Mouse (Mus musculus) urinary bladder, postnatal 4 days (tissue): Measurements from ENCODE around the gene Hk2.

ENCODE experiments used
- DNase-seq, 2 experiments: peaks; one replicate each; pipeline ENCODE4 v3.0.0; 2021 to 2022; ENCODE audit warnings: low spot score in 2 of 2

Hk2 gene

DNA sequence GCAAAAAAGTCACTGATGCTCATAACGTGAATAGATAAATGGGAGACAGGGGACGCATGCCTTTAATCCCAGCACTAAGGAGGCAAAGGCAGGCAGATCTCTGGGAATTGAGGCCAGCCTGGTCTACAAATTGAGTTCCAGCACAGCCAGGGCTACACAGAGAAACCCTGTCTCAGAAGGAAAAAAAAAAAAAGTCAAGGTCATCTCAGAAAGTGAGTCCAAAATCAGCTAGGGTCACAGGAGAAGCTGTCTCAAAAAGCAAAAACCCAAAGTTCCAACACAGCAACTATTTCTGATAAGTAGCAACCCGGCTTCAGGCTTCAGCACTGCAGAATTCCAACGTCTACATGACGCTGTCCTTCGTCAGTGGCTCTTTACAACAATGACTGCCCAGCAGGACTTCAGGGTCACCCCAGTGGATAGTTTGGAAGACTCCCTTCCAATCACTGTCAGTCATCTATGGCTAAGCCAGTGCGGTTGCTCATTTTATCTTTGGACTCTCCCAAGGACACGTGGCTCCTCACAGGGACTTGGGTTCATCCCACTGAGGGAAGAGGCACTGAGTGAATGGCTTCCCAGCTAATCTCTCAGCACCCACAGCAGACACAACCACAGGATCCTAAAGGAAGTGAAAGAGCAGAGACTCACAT lies 33.3 kb downstream of the Hk2 start:
- no peak for DNase-seq

- no peak for DNase-seq
Measured at GRCm38 (mm10) chr6:82740269-82740668, 34.0 kb downstream of the Hk2 start.

- no peak for DNase-seq
Measured at GRCm38 (mm10) chr6:82737634-82738540, 36.4 kb downstream of the Hk2 start.

DNA sequence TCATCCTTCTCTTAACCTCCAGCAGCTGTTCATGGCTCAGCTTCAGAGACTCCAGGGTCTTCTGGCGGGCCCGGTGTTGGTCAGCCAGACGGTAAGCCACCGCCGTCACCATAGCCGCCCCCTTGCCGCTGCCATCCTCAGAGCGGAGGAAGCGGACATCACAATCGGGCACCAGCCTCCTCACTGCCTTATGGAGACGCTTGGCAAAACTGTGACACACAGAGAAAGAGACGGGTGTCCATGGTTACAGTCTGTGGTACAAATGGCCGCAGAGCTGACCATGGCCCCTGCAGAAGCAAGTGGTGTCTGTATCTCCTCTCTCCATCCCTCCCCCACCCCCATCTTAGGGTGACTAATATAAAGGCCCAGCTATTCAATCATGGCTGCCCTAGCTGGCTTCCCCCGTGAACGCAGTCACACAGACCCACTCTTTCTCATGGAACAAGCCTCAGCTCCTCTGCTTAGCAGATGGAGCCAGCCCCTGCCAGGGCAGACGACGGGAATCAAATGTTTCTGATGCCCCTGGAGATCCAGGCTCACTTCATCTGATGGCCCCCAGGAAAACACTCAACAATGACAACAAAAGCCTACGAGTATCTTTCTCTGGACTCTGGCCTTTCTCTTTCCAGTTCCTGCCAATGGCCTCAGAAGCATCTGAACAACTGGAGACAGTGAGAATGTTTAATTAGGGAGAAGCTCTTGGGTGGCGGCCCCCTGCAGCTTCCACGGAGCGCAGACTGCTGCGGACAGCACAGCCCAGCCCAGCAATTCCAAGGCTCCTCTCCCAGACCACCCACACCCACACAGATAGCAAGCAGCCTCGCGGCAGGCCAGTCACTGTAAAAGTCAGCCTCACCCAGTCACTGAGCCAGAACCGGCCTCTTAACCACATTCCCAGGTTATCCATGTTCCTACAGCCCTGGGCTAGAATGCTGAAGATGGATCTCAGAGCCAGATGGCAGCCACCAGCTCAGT lies 37.3 kb downstream of the Hk2 start:
- DNase-seq = peak in 1 of 2 experiments; percentile 66

- DNase-seq = no peak
Measured at GRCm38 (mm10) chr6:82735347-82735746, 38.9 kb downstream of the Hk2 start.

DNA sequence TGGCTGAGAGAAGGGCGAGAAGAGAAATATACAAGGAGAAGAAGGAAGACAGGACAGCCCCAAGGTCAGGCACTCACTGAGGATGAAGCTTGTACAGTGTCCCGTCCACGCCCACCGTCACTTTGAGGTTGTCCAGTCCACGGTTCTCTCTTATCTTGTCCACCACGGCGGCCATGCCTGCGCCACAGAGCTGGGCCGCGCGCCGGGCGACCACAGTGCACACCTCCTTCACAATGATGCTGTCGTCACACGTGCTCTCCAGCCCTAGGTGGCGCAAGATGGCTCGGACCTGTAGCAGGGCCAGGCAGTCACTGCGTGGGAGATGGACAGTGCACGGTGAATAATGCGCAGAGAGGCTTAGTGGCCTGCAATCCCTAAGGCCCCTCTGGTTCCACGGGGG lies 45.6 kb downstream of the Hk2 start:
- DNase-seq = no peak

DNA sequence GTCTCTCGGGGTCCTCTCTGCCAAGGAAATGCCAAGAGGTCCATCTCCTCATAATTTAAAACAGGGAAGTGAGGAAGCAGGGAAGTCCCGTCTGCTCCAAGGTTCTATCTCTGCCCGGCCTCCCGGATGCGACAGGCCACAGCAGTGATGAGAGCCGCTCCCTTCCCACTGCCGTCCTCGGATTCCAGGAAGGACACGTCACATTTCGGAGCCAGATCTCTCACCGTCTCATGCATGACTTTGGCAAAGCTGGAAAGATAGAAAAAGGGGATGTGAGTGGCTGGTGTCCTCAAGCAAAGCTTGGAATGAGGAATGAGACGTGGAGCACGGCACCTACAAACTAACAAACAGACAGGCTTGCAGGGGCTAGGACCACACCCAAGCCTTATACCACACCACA lies 47.0 kb downstream of the Hk2 start:
- DNase-seq = no peak

- no peak for DNase-seq
Measured at GRCm38 (mm10) chr6:82723321-82723720, 50.9 kb downstream of the Hk2 start.

DNA sequence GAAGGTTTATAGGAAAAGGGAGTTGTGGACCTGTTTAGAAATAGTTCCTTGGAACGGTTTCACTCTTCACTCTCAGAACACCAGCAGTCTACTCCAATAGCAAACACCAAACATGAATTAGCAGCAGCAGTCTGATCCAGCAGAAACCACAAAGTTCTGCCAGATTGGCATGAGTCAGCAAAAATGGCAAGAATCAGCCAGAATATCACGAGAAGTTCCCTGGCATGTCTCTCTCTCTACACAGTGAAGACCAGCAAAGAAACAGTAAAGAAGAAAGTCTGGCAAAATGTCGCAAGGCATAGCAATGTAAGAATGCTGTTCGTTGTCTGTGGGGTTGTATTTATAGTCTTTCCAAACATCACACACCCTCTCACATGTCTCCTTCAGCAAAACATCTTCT lies 58.1 kb downstream of the Hk2 start:
- no peak for DNase-seq

GRCm38 (mm10) chr6:82715653-82716052 lies 58.6 kb downstream of the Hk2 start:
- no peak for DNase-seq

GRCm38 (mm10) chr6:82715253-82715652 lies 59.0 kb downstream of the Hk2 start:
- no peak for DNase-seq

GRCm38 (mm10) chr6:82714841-82715240 lies 59.4 kb downstream of the Hk2 start:
- DNase-seq = no peak

DNA sequence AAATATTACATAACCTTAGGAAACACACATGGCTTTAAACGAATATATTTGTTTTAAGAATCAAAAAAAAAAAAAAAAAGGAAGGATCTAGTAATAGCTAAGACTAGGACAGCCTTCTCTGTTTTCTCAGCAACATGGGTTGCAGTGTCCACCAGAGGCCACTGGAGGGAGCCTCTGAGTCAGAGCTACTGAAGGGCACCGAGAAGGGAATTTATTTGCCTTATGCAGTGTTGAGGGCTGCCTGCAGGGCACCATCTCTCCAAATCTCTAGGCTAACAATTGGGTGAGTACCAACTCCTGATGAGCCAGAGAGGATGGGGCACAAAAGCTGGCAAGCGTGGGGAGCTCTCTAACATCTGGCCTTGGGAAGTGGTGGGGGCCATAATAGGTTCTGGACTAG lies 60.0 kb downstream of the Hk2 start:
- DNase-seq = peak; percentile 72 to 77

GRCm38 (mm10) chr6:82707742-82708141 lies 66.5 kb downstream of the Hk2 start:
- DNase-seq = no peak

DNA sequence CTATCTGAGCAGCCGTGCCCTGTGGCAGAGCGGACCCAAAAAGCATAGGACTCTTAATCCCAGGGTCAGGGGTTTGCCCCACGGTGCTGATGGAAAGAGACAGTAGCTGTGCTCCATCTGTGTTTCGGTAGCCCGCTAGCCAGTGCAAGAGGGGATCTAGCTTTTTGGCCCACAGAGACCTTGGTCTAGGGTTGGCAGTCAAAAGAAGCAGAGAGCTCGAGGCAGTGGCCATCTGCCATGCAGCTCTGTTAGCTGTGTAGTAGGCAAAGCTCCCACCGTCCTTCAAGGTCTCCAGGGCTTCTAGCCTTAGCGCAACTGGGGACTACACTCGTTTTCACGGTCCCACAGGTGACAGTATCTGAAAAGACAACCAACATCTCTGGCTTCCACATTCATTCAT lies 67.0 kb downstream of the Hk2 start:
- DNase-seq = no peak

GRCm38 (mm10) chr6:82705221-82705620 lies 69.0 kb downstream of the Hk2 start, which contains the start of gene Pole4:
TSS of gene Pole4 (minus strand) at chr6:82705365.
- no peak for DNase-seq

GRCm38 (mm10) chr6:82703710-82704109 lies 70.5 kb downstream of the Hk2 start:
- no peak for DNase-seq

DNA sequence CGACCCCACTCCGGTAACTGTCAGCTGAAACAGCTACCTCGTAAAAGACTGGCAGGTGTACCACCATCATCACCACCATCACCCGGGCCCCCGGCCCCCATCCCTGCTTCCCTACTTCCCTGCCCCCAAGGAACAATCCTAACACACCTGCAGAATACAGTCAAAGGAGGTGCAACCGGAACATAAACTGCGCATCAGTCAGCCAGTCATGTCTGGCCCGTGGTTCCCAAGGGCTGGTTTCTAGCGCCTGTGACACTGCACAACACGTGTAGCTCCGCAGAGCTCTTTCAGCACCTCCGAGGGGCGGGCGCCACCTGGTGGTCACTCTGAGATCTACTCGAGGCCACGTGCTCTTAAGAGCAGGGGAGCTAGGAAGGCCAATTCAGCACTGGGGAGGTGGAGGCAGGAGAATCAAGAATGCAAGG lies 71.6 kb downstream of the Hk2 start:
- DNase-seq = peak; percentile 65 to 93

- no peak for DNase-seq
Measured at GRCm38 (mm10) chr6:82701296-82701695, 73.0 kb downstream of the Hk2 start.

- DNase-seq = no peak
Measured at GRCm38 (mm10) chr6:82699831-82700230, 74.4 kb downstream of the Hk2 start.

GRCm38 (mm10) chr6:82696736-82697135 lies 77.5 kb downstream of the Hk2 start:
- no peak for DNase-seq

DNA sequence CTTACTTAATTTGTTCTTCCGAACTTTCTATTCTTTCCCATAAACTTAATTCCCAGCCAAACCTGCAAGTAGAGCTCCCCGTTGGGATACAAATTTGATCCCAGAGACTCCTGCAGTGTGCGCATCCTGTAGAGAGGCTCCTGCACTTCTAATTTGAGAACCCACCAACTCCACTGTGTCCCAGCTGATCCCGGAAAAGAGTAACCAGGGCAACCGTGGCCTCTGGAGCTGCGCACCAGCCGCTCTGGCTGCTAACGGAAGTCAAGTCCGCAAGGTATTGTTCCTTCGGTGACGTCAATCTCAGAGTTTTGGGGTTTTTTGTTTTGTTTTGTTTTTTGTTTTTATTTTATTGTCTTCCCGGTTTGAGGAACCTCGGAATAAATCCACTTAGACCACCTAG lies 79.6 kb downstream of the Hk2 start:
- DNase-seq = no peak
